Mouse (Mus musculus) inflammation-experienced regulatory T-cells (primary cell): ENCODE results near the gene Ier5. TPM values are rescaled to one million over a fixed set of nuclear protein-coding genes. Genes with fewer than 3 reads are reported as not detected.

Source experiments
- polyA plus RNA-seq, 2 experiments: library from polyadenylated mRNA; unstranded; fragments of 100-300 nt; shearing (Covaris generic); gene quantifications; one replicate each; pipeline ENCODE4 v1.2.1; 2017

The Ier5 gene
- 100 to 1,000 TPM; 164 to 180 TPM for polyA plus RNA-seq

DNA sequence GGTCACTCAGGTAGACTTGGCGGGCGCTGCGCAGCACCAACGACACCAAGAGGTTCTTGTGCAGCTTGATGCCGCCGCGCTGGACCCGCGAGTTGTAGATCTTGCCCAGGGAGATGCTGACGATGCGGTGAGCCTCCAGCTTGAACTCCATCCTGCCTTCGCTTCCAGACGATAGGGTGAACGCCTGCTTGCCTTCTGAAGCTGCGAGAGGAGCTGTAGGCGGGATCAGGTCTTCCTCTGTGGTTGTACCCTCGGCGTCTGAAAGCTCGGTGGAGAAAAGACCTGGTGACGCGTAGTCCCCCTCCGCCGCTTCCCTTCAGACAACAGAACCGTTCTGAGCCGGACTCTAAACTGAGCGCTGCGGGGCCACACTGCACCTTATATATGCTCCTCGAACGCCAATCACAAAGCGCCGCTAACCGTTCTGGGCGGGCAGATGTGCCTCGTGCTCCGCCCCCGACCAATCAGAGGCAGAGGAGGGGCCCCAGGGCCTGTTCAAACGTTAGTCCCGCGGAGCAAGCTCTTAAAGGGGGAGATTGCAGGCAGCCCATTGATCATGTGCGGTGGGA, at the start of gene Ier5:
Gene Ier5, minus strand, starts transcription at position 357 of the 569 bp plus-strand sequence.

DNA sequence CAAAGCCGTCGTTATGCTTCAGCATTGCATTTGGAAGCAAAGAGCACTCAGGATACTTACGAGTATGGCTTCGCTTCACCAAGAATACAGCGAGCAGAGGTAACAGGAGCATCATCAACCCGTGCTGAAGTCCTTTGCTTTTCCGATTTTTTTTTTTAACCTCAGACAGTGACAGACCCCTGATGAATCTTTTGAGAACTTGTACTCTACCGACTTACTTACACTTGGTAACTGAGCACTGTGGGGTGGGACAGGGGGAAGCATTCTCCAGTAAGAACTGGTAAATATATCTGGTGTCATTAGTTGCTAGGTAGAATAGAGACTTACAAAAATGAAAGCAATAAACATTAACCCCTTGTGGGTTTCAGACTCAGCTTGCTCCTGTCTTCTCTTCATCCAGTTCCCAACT, 47.1 kb upstream of the Ier5 start, which contains the start of gene Mr1:
Gene Mr1, minus strand, starts transcription at position 243 of the 409 bp plus-strand sequence.

Other genes with a start within 250 kb of the Ier5 start
- gene Cacna1e, start 215.1 kb downstream of the Ier5 start, polyA plus RNA-seq: 1 to 10 TPM in 1 of 2 experiments, under 1 TPM in 1; 0.36 to 3.4 TPM
- 10 to 100 TPM; 20.4 to 21.4 TPM for gene Mr1, start 47.2 kb upstream of the Ier5 start, polyA plus RNA-seq
- gene Stx6, start 59.1 kb upstream of the Ier5 start, polyA plus RNA-seq: 100 to 1,000 TPM; 110 to 149 TPM
- under 1 TPM; 0.47 to 0.65 TPM for gene BC034090, start 144.8 kb upstream of the Ier5 start, polyA plus RNA-seq